Mouse (Mus musculus): Measurements from ENCODE around the gene Snx21. TPM values are rescaled to one million over a fixed set of nuclear protein-coding genes. Genes with fewer than 3 reads are reported as not detected.

The Snx21 gene
- polyA plus RNA-seq, 1 experiment from 2014 or later = 25.0 TPM

GRCm38 (mm10) chr2:164800252-164801004 is 14.8 kb downstream of the Snx21 start:
- H3K4me3 ChIP-seq = no peak overlapping the region
- no peaks in the 10 kb centered on the region for H3K9me3 ChIP-seq
- no peak for ATAC-seq (ENCODE audit: insufficient number of reproducible peaks, insufficient read depth, low FRiP score, low TSS enrichment, low read depth)
- WGBS = 90% methylated on average over 13 of the region's 13 CpGs
- no peak overlapping the region for H3K4me2 ChIP-seq
- H3K9ac ChIP-seq = no peak overlapping the region
- H3K27ac ChIP-seq = no peak overlapping the region
- no peaks in the 10 kb centered on the region for H3K27me3 ChIP-seq
- peaks cover 63% of the 10 kb centered on the region for H3K36me3 ChIP-seq
- peaks cover 15% of the 10 kb centered on the region for H3K4me1 ChIP-seq

- WGBS = 86% methylated on average over 16 of the region's 16 CpGs
- Histone ChIP-seq H3K9me3 (no peaks in the 10 kb centered on the region), H3K4me2 (peak overlapping the region; percentile 91), H3K27ac (no peak overlapping the region), H3K4me1 (peaks cover 25% of the 10 kb centered on the region), H3K36me3 (peaks cover 40% of the 10 kb centered on the region), H3K9ac (peak overlapping the region; percentile 81), H3K4me3 (peak overlapping the region; percentile 87), H3K27me3 (no peaks in the 10 kb centered on the region)
- no peak for ATAC-seq (ENCODE audit: insufficient number of reproducible peaks, insufficient read depth, low FRiP score, low TSS enrichment, low read depth)
Measured at GRCm38 (mm10) chr2:164803201-164803920, 17.7 kb downstream of the Snx21 start.

GRCm38 (mm10) chr2:164803921-164804313 is 18.3 kb downstream of the Snx21 start:
- H3K4me2 ChIP-seq = peak overlapping the region; percentile 91
- no peaks in the 10 kb centered on the region for H3K9me3 ChIP-seq
- peaks cover 25% of the 10 kb centered on the region for H3K4me1 ChIP-seq
- peak overlapping the region; percentile 86; the same call in 1 of the 2 replicates for H3K27ac ChIP-seq
- peaks cover 40% of the 10 kb centered on the region for H3K36me3 ChIP-seq
- WGBS = 73% methylated on average over 1 of the region's 1 CpGs
- H3K4me3 ChIP-seq = peak overlapping the region; percentile 87
- no peaks in the 10 kb centered on the region for H3K27me3 ChIP-seq
- H3K9ac ChIP-seq = peak overlapping the region; percentile 81
- no peak for ATAC-seq (ENCODE audit: insufficient number of reproducible peaks, insufficient read depth, low FRiP score, low TSS enrichment, low read depth)

GRCm38 (mm10) chr2:164804533-164805331 is 19.1 kb downstream of the Snx21 start, which contains the start of the genes Acot8 and Zswim3:
TSS of gene Acot8 (minus strand) at chr2:164804882.
TSS of gene Zswim3 (plus strand) at chr2:164805098.
- under 1% methylated on average over 47 of the region's 47 CpGs for WGBS
- Histone ChIP-seq H3K27me3 (no peaks in the 10 kb centered on the region), H3K9ac (peak within 1 kb of the TSS; percentile 83), H3K27ac (peak within 1 kb of the TSS; percentile 86), H3K4me3 (peak within 1 kb of the TSS; percentile 87), H3K36me3 (peaks cover 37% of the 10 kb centered on the region), H3K9me3 (no peaks in the 10 kb centered on the region), H3K4me1 (peaks cover 25% of the 10 kb centered on the region), H3K4me2 (peak within 1 kb of the TSS; percentile 91)
- ATAC-seq (ENCODE audit: insufficient number of reproducible peaks, insufficient read depth, low FRiP score, low TSS enrichment, low read depth) = peak; percentile 92

GRCm38 (mm10) chr2:164805332-164805718 is 19.7 kb downstream of the Snx21 start:
- peaks cover 25% of the 10 kb centered on the region for H3K4me1 ChIP-seq
- peak overlapping the region; percentile 83 for H3K9ac ChIP-seq
- H3K36me3 ChIP-seq = peaks cover 31% of the 10 kb centered on the region
- H3K4me2 ChIP-seq = peak overlapping the region; percentile 91
- peak overlapping the region; percentile 68; the same call in 1 of the 2 replicates for H3K27ac ChIP-seq
- no peaks in the 10 kb centered on the region for H3K9me3 ChIP-seq
- H3K27me3 ChIP-seq = no peaks in the 10 kb centered on the region
- H3K4me3 ChIP-seq = peak overlapping the region; percentile 87
- 2% methylated on average over 21 of the region's 21 CpGs for WGBS
- ATAC-seq (ENCODE audit: insufficient number of reproducible peaks, insufficient read depth, low FRiP score, low TSS enrichment, low read depth) = peak; percentile 57

GRCm38 (mm10) chr2:164806614-164807013 is 21.0 kb downstream of the Snx21 start:
- no peak overlapping the region for H3K27ac ChIP-seq
- H3K4me3 ChIP-seq = no peak overlapping the region
- 65% methylated on average over 7 of the region's 7 CpGs for WGBS
- H3K27me3 ChIP-seq = no peaks in the 10 kb centered on the region
- ATAC-seq (ENCODE audit: insufficient number of reproducible peaks, insufficient read depth, low FRiP score, low TSS enrichment, low read depth) = no peak
- H3K4me2 ChIP-seq = no peak overlapping the region
- peaks cover 20% of the 10 kb centered on the region for H3K36me3 ChIP-seq
- peaks cover 25% of the 10 kb centered on the region for H3K4me1 ChIP-seq
- no peak overlapping the region for H3K9ac ChIP-seq
- H3K9me3 ChIP-seq = no peaks in the 10 kb centered on the region

GRCm38 (mm10) chr2:164813557-164813956 is 27.9 kb downstream of the Snx21 start:
- Histone ChIP-seq H3K27me3 (no peaks in the 10 kb centered on the region), H3K4me3 (no peak overlapping the region), H3K4me2 (no peak overlapping the region), H3K9me3 (no peaks in the 10 kb centered on the region), H3K4me1 (peaks cover 11% of the 10 kb centered on the region; the same call in 1 of the 2 replicates), H3K27ac (no peak overlapping the region), H3K36me3 (peaks cover 8% of the 10 kb centered on the region), H3K9ac (no peak overlapping the region)
- WGBS = 61% methylated on average over 2 of the region's 2 CpGs
- ATAC-seq (ENCODE audit: insufficient number of reproducible peaks, insufficient read depth, low FRiP score, low TSS enrichment, low read depth) = no peak

GRCm38 (mm10) chr2:164815348-164815747 is 29.7 kb downstream of the Snx21 start:
- WGBS = 82% methylated on average over 5 of the region's 5 CpGs
- no peaks in the 10 kb centered on the region for H3K27me3 ChIP-seq
- H3K9ac ChIP-seq = no peak overlapping the region
- H3K4me3 ChIP-seq = no peak overlapping the region
- H3K36me3 ChIP-seq = peaks cover 5% of the 10 kb centered on the region; the same call in 1 of the 2 replicates
- H3K27ac ChIP-seq = no peak overlapping the region
- H3K9me3 ChIP-seq = no peaks in the 10 kb centered on the region
- no peak for ATAC-seq (ENCODE audit: insufficient number of reproducible peaks, insufficient read depth, low FRiP score, low TSS enrichment, low read depth)
- H3K4me1 ChIP-seq = peaks cover 11% of the 10 kb centered on the region; the same call in 1 of the 2 replicates
- H3K4me2 ChIP-seq = no peak overlapping the region

GRCm38 (mm10) chr2:164815821-164816220 is 30.2 kb downstream of the Snx21 start:
- ATAC-seq (ENCODE audit: insufficient number of reproducible peaks, insufficient read depth, low FRiP score, low TSS enrichment, low read depth) = no peak
- 89% methylated on average over 8 of the region's 8 CpGs for WGBS
- Histone ChIP-seq H3K9me3 (no peaks in the 10 kb centered on the region), H3K9ac (no peak overlapping the region), H3K27ac (no peak overlapping the region), H3K27me3 (no peaks in the 10 kb centered on the region), H3K36me3 (peaks cover 9% of the 10 kb centered on the region; the same call in 1 of the 2 replicates), H3K4me3 (no peak overlapping the region), H3K4me2 (no peak overlapping the region), H3K4me1 (peaks cover 11% of the 10 kb centered on the region; the same call in 1 of the 2 replicates)

GRCm38 (mm10) chr2:164817206-164817605 is 31.6 kb downstream of the Snx21 start:
- H3K4me2 ChIP-seq = no peak overlapping the region

GRCm38 (mm10) chr2:164817703-164818102 is 32.1 kb downstream of the Snx21 start:
- peaks cover 19% of the 10 kb centered on the region for H3K36me3 ChIP-seq
- no peaks in the 10 kb centered on the region for H3K9me3 ChIP-seq
- H3K27ac ChIP-seq = peak overlapping the region; percentile 17; the same call in 1 of the 2 replicates
- H3K9ac ChIP-seq = no peak overlapping the region
- H3K4me1 ChIP-seq = peaks cover 14% of the 10 kb centered on the region
- H3K27me3 ChIP-seq = no peaks in the 10 kb centered on the region
- no peak overlapping the region for H3K4me2 ChIP-seq
- ATAC-seq (ENCODE audit: insufficient number of reproducible peaks, insufficient read depth, low FRiP score, low TSS enrichment, low read depth) = peak; percentile 15; the same call in 1 of the 2 replicates
- WGBS = 60% methylated on average over 5 of the region's 5 CpGs
- H3K4me3 ChIP-seq = no peak overlapping the region

More at GRCm38 (mm10) chr2:164817206-164817605, 31.6 kb downstream of the Snx21 start:
- H3K4me3 ChIP-seq = no peak overlapping the region
- WGBS = 78% methylated on average over 6 of the region's 6 CpGs
- H3K9ac ChIP-seq = no peak overlapping the region
- no peaks in the 10 kb centered on the region for H3K27me3 ChIP-seq
- H3K36me3 ChIP-seq = peaks cover 19% of the 10 kb centered on the region
- no peak for ATAC-seq (ENCODE audit: insufficient number of reproducible peaks, insufficient read depth, low FRiP score, low TSS enrichment, low read depth)
- H3K9me3 ChIP-seq = no peaks in the 10 kb centered on the region
- peaks cover 12% of the 10 kb centered on the region for H3K4me1 ChIP-seq
- H3K27ac ChIP-seq = peak overlapping the region; percentile 17; the same call in 1 of the 2 replicates
